Mouse (Mus musculus) myocyte (in vitro differentiated cells): Measurements from ENCODE around the gene Them7. TPM values are rescaled to one million over a fixed set of nuclear protein-coding genes. Genes with fewer than 3 reads are reported as not detected.

Experiments
- H3K27me3 ChIP-seq: one replicate; pipeline ENCODE4 v1.6.1; 2011; ENCODE audit not compliant: control insufficient read depth, insufficient read depth, insufficient read length
- H3K36me3 ChIP-seq: one replicate; pipeline ENCODE4 v1.6.1; 2011; ENCODE audit not compliant: control insufficient read depth, insufficient read depth
- H3K4me2 ChIP-seq: one replicate; pipeline ENCODE4 v1.6.1; 2011; ENCODE audit warnings: low read depth, control low read depth
- H3K4me3 ChIP-seq: one replicate; pipeline ENCODE4 v1.5.1; 2011; ENCODE audit warnings: mild to moderate bottlenecking, control low read depth, moderate library complexity
- H3K79me2 ChIP-seq: one replicate; pipeline ENCODE4 v1.6.1; 2011; ENCODE audit not compliant: control insufficient read depth, insufficient read depth
- H3ac ChIP-seq: one replicate; pipeline ENCODE4 v1.6.1; 2011; ENCODE audit not compliant: control insufficient read depth, insufficient read length
- CEBPB ChIP-seq: IDR thresholded peaks from 2 replicates; pipeline ENCODE4 v1.6.1; 2011; ENCODE audit warnings: mild to moderate bottlenecking, moderate library complexity; ENCODE audit not compliant: poor library complexity, insufficient read depth, severe bottlenecking
- E2F4 ChIP-seq: IDR thresholded peaks from one replicate; pipeline ENCODE4 v1.6.1; 2011; ENCODE audit warnings: mild to moderate bottlenecking, control low read depth, moderate library complexity; ENCODE audit not compliant: insufficient read depth
- MAX ChIP-seq: IDR thresholded peaks from one replicate; pipeline ENCODE4 v1.6.1; 2011; ENCODE audit warnings: low read depth, mild to moderate bottlenecking, control low read depth
- MYOD1 ChIP-seq, 3 experiments: IDR thresholded peaks; one replicate each; pipeline ENCODE4 v1.6.1; 2011; ENCODE audit warnings: control low read depth in 2 of 3, low read depth in 2 of 3, mild to moderate bottlenecking in 2 of 3, moderate library complexity in 1 of 3; ENCODE audit not compliant: insufficient read length in 2 of 3, control insufficient read depth in 1 of 3
- MYOG ChIP-seq, 3 experiments: IDR thresholded peaks; one replicate each; pipeline ENCODE4 v1.6.1; 2011; ENCODE audit warnings: control low read depth in 2 of 3, low read depth in 2 of 3, mild to moderate bottlenecking in 2 of 3; ENCODE audit not compliant: insufficient read length in 2 of 3, control insufficient read depth in 1 of 3, insufficient read depth in 1 of 3
- POLR2A ChIP-seq: IDR thresholded peaks from one replicate; pipeline ENCODE4 v1.6.1; 2011; ENCODE audit warnings: low read depth, mild to moderate bottlenecking, control low read depth, moderate library complexity; ENCODE audit not compliant: insufficient read length
- POLR2AphosphoS2 ChIP-seq: IDR thresholded peaks from one replicate; pipeline ENCODE4 v1.6.1; 2011; ENCODE audit warnings: low read depth, control low read depth; ENCODE audit not compliant: insufficient read length
- REST ChIP-seq: IDR thresholded peaks from one replicate; pipeline ENCODE4 v1.6.1; 2011; ENCODE audit warnings: mild to moderate bottlenecking, control low read depth, moderate library complexity; ENCODE audit not compliant: insufficient read depth, insufficient read length
- SRF ChIP-seq: IDR thresholded peaks from one replicate; pipeline ENCODE4 v1.6.1; 2011; ENCODE audit warnings: low read depth; ENCODE audit not compliant: control insufficient read depth, insufficient read length
- TCF12 ChIP-seq: IDR thresholded peaks from one replicate; pipeline ENCODE4 v1.6.1; 2011; ENCODE audit warnings: mild to moderate bottlenecking, control low read depth; ENCODE audit not compliant: poor library complexity, insufficient read depth, severe bottlenecking
- TCF3 ChIP-seq: IDR thresholded peaks from one replicate; pipeline ENCODE4 v1.6.1; 2011; ENCODE audit warnings: low read depth, control low read depth; ENCODE audit not compliant: insufficient read length
- USF1 ChIP-seq: IDR thresholded peaks from one replicate; pipeline ENCODE4 v1.6.1; 2011; ENCODE audit warnings: low read depth, mild to moderate bottlenecking, control low read depth, moderate library complexity
- polyA plus RNA-seq: library from polyadenylated mRNA; unstranded; fragments of >200 nt; fragmentation: generic; extraction: Trizol; gene quantifications from one replicate; pipeline ENCODE4 v1.2.1, GENCODE M21; 2012; ENCODE audit warnings: missing spikeins

The Them7 gene
- polyA plus RNA-seq, 1 experiment: not detected

DNA sequence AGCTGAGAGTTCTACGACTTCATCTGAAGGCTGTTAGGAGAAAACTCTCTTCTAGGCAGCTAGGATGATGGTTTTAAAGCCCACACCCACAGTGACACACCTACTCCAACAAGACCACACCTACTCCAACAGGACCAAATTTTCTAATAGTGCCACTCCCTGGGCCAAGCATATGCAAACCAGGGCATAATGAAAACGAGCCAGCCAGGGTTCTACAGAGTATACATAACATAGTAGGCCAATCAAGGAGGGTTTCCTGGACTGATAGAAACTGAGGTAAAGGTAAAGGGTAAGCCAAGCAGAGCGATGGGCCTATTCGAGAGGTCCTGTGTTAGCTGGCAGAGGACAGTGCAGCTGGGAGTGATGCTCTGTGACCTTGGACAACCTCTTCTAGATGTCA is 176.4 kb downstream of the Them7 start:
- H3K4me2 ChIP-seq: peak overlapping the region; percentile 92
- no peaks in the 10 kb centered on the region for H3K27me3 ChIP-seq
- peaks cover 33% of the 10 kb centered on the region for H3K79me2 ChIP-seq
- H3K4me3 ChIP-seq: no peak overlapping the region
- no peak overlapping the region for H3ac ChIP-seq
- TF ChIP-seq MAX: no peak
- no peak for TF ChIP-seq TCF12
- H3K36me3 ChIP-seq: no peaks in the 10 kb centered on the region

GRCm38 (mm10) chr2:105402180-105402579 is 178.1 kb downstream of the Them7 start:
- Histone ChIP-seq H3K36me3 (no peaks in the 10 kb centered on the region), H3K4me3 (no peak overlapping the region), H3ac (no peak overlapping the region), H3K27me3 (no peaks in the 10 kb centered on the region), H3K4me2 (no peak overlapping the region), H3K79me2 (peaks cover 17% of the 10 kb centered on the region)
- no peak for TF ChIP-seq E2F4
- TF ChIP-seq MYOG (IDR thresholded peaks at IDR 0.05; ENCODE audit: control insufficient read depth in 1 of 3, insufficient read depth in 1 of 3, insufficient read length in 2 of 3, low read depth in 2 of 3): no peak
- TF ChIP-seq USF1: no peak

DNA sequence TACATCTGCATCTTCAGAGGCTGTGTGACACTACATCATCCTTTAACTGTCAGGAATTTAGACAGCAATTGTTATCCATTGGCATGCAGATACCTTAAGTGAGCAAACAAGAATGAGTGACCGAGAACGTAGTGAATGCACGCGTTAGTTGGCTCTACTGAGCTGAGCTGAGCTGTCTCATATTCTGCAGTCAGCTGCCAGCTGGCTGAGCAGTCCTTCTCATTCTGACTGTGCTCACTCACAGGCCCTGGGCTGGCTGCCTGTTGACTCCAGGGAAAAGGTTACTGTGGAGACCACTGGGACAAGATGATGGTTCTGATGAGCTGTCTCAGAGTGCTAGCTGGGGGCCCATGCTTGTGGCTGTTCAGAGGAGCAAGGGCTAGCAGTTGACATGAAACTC is 184.4 kb downstream of the Them7 start:
- no peak for TF ChIP-seq MYOD1 (IDR thresholded peaks at IDR 0.05; ENCODE audit: control insufficient read depth in 1 of 3, insufficient read length in 2 of 3, low read depth in 2 of 3)
- no peak for TF ChIP-seq TCF3
- no peak for TF ChIP-seq POLR2A
- TF ChIP-seq E2F4: no peak
- TF ChIP-seq REST: no peak
- no peak for TF ChIP-seq USF1
- TF ChIP-seq POLR2AphosphoS2: no peak
- no peak for TF ChIP-seq MYOG (IDR thresholded peaks at IDR 0.05; ENCODE audit: control insufficient read depth in 1 of 3, insufficient read depth in 1 of 3, insufficient read length in 2 of 3, low read depth in 2 of 3)
- TF ChIP-seq SRF: no peak
- TF ChIP-seq TCF12: no peak
- no peak for TF ChIP-seq MAX
- no peak for TF ChIP-seq CEBPB
- H3ac ChIP-seq: no peak overlapping the region
- H3K36me3 ChIP-seq: no peaks in the 10 kb centered on the region
- H3K79me2 ChIP-seq: no peaks in the 10 kb centered on the region
- no peaks in the 10 kb centered on the region for H3K27me3 ChIP-seq
- no peak overlapping the region for H3K4me2 ChIP-seq
- no peak overlapping the region for H3K4me3 ChIP-seq

GRCm38 (mm10) chr2:105409253-105409652 is 185.1 kb downstream of the Them7 start:
- Histone ChIP-seq H3K36me3 (no peaks in the 10 kb centered on the region), H3K4me2 (no peak overlapping the region), H3K27me3 (no peaks in the 10 kb centered on the region), H3K79me2 (no peaks in the 10 kb centered on the region), H3ac (no peak overlapping the region), H3K4me3 (no peak overlapping the region)
- TF ChIP-seq TCF12 (no peak), TCF3 (no peak), POLR2AphosphoS2 (no peak), POLR2A (no peak)

DNA sequence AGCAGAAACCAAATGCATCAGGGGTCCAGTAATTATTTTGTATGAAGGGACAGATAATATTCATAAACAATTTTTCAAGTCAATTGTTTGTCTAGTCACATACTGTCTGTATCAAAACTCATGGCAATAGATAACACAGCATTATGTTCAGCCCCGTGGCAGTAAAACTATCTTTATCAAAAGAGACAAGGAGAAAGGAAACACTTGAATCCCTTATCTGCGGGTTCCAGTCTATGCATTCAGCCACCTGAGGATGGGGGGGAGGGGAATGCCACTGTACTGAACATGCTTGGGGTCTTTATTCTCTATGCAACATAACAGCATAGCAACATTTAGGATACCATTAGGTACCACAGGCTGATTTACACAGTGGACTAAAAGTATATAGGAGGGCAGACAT is 190.2 kb downstream of the Them7 start:
- H3K4me2 ChIP-seq: no peak overlapping the region
- H3K36me3 ChIP-seq: no peaks in the 10 kb centered on the region
- TF ChIP-seq SRF: no peak
- no peak for TF ChIP-seq MYOD1 (IDR thresholded peaks at IDR 0.05; ENCODE audit: control insufficient read depth in 1 of 3, insufficient read length in 2 of 3, low read depth in 2 of 3)
- TF ChIP-seq E2F4: no peak
- no peak for TF ChIP-seq POLR2A
- no peak for TF ChIP-seq USF1
- TF ChIP-seq TCF3: no peak
- TF ChIP-seq POLR2AphosphoS2: no peak
- no peak for TF ChIP-seq MYOG (IDR thresholded peaks at IDR 0.05; ENCODE audit: control insufficient read depth in 1 of 3, insufficient read depth in 1 of 3, insufficient read length in 2 of 3, low read depth in 2 of 3)
- no peak for TF ChIP-seq MAX
- no peak for TF ChIP-seq CEBPB
- TF ChIP-seq TCF12: no peak
- TF ChIP-seq REST: no peak
- no peak overlapping the region for H3K4me3 ChIP-seq
- peaks cover 17% of the 10 kb centered on the region for H3K27me3 ChIP-seq
- no peaks in the 10 kb centered on the region for H3K79me2 ChIP-seq
- no peak overlapping the region for H3ac ChIP-seq

GRCm38 (mm10) chr2:105416046-105416659 is 192.0 kb downstream of the Them7 start:
- H3K4me3 ChIP-seq: no peak overlapping the region
- no peak overlapping the region for H3ac ChIP-seq
- no peaks in the 10 kb centered on the region for H3K79me2 ChIP-seq
- H3K4me2 ChIP-seq: no peak overlapping the region
- TF ChIP-seq POLR2A: no peak
- TF ChIP-seq MYOD1 (IDR thresholded peaks at IDR 0.05; ENCODE audit: control insufficient read depth in 1 of 3, insufficient read length in 2 of 3, low read depth in 2 of 3): no peak
- TF ChIP-seq REST: no peak
- no peak for TF ChIP-seq SRF
- no peak for TF ChIP-seq CEBPB
- TF ChIP-seq TCF12: no peak
- no peak for TF ChIP-seq TCF3
- no peak for TF ChIP-seq E2F4
- no peak for TF ChIP-seq USF1
- peaks cover 17% of the 10 kb centered on the region for H3K27me3 ChIP-seq
- no peaks in the 10 kb centered on the region for H3K36me3 ChIP-seq
